Mouse (Mus musculus) thymus, adult 18-20 months (tissue): Measurements from ENCODE around the gene Bbs9.

Experiments
- DNase-seq, 2 experiments: peaks; one replicate each; pipeline ENCODE4 v3.0.0; 2022; ENCODE audit warnings: mixed read lengths in 2 of 2

The Bbs9 gene

DNA sequence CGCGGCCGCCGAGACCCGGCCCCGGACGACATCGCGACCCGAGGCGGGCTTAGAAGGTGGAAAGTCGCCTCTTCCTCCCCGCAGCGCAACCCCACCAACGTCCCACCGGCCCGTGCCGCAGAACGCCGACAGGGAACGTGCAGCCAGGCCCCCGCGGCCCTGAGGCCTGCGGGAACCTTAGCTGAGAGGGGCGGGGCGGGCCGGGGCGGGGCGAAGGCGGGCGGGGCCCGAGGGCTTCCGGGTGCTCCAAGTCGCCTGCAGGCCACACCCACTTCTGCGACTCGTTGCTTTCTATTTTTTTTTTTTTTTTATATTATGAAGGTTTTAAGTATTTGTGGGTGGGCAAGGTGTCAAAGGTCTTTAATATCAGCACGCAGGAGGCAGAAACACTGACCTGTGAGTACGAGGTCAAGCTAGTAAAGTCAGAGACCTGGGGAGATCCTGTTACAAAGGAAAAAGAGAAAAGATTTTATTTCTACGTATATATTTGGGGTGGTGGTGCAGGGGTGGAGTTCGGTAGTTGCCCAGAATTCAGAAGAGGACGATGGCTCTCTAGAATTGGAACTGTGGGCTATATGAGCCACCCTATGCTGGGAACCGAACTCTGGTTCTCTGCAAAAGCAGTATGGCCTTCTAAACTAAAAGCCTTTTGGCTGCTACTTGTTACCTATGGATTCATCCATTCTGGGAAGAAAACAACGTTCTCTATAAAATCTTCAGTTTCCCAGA, 7.2 kb upstream of the Bbs9 start:
- DNase-seq: peak; percentile 41 to 57

GRCm38 (mm10) chr9:22468899-22469259, 6.6 kb upstream of the Bbs9 start:
- DNase-seq: no peak

DNA sequence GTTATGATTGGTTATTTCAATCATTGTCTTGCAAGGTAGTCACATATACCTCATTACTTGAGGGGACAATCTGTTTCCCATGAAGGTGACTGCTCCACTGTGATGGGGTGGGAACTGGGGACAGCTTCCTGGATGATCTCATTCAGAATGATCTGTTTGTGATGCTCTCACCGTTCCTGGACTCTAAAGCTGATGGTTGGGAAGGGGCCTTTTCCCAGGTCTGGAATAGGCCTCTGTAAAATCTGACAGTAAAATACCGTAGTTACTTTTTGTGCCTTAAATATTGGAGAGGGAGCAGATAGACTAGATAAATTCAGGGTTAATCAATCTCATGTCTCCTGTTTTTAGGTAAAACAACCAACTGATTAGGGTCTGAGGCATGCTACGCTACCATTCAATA, 5.9 kb upstream of the Bbs9 start, which contains the start of gene Rp9:
Gene Rp9 (minus strand): TSS at position 101 of the 400 bp plus-strand sequence.
- no peak for DNase-seq

DNA sequence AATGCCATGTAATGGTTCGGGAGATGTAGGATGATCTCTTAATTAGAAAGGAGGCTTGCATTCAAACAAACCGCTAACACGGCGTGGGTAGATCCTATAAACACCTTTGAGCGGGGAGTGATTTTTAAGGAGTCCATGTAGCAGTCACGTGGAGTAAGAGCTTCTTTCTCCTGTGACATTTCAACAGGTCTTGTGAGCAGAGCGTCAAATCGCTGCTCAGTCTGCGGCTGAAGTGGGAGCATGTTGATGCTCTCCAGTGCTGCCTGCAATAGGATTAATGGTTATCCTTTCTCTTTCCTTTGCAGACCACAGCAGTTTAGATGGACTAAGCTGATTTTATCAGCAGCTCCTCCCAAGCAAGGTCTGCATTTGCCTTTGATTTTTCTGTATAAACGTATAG, 750 bp downstream of the Bbs9 start:
- DNase-seq: peak in 1 of 2 experiments; percentile 9

DNA sequence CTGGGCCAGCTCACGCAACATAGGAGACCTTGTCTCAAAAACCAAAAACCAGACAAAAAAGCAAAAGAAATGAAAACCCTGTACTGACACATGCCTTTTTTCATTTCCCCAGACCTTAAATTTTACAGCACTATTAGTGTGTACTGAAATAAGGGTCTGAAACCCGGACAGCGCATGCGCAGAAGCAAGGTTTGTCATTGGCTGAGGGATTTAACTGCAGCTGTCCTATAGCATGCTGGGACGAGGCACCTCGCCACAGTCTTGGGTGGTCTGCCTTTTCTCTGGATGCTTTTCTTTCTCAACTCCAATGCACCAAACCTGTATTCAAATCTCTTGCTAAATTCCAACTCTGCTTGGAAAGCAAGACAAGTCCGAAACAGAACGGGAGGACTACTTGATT, 3.4 kb downstream of the Bbs9 start:
- no peak for DNase-seq

- no peak for DNase-seq
Observed at GRCm38 (mm10) chr9:22483866-22484561, 8.5 kb downstream of the Bbs9 start.

DNA sequence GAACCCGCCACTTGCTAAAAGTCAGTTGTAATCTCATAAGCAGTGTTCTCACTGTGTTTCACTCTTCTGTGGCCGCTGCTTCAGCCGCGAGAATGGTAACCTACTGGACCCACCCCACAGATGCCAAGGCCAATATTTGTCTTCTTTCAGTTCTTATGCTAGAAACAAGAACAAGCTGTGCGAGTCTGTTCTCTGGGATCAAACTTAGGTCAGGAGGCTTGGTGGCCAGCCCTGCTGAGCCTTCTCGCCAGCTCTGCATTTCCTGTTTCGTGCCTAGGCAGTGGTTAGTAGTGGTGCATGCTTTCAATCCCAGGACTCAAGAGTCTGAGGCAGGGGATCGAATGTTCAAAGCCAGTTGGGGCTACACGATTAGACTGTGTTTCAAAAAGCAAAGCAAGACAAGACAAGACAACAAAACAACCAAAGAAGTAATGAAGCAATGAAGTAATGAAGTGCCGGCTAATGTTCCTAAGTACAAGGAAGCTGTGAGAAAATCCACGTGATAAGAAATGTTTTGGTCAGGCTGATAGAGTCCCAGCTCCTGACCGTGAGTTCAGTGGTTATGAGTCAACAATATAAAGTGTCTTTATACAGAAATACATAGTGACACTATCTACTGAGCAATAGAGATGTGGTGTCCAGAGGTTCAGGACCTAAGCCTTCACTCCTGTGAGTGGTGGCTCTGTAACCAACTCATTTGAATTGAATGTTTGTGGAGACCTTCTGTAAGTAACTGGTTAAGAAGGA, 9.2 kb downstream of the Bbs9 start:
- DNase-seq: no peak

- DNase-seq: no peak
Observed at GRCm38 (mm10) chr9:22486211-22486610, 10.7 kb downstream of the Bbs9 start.

DNA sequence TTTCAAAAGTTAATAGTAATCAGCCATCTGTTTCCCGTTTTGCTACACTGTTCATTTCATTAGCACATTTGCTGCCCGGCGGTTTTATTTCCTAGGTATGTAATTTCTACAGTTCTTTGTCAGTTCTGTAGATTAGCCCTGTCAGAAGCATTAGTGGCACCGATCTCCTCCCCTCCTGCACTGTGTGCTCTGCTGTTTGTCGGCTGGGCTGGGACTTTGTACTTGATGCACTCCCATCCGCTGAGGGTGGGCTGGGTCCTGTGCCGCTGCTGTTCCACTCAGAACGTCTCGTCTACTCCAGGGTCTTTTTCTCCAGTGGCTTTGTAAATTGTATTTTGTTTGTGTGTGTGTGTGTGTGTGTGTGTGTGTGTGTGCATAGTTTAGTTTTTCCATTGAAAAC, 13.4 kb downstream of the Bbs9 start:
- DNase-seq: no peak

DNA sequence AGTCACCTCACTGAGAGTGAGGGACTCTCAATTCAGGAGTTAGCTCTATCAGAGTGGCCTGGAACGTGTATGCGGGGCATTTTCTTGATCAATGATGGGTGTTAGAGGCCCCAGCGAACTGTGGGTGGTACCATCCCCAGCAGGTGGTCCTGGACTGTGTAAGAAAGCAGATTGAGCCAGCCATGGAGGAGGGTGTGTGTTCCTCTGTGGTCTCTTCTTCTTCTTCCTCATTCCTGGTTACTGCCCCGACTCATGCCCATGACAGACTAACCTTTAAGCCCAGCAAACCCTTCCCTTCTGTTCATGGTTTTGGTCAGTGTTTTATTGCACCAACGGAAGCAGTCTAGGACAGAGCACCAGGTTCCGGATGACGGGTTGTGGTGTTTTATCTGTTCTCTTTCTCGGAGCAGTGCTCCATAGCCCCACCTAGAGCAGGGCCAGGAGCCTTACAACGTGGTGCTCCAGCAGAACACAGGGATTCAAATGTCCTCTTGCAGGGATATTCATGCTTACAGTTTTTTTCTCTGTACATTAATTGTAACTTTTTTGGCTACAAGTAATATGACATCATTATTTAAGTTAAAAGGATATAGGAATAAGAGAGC, 18.8 kb downstream of the Bbs9 start:
- DNase-seq: no peak

DNA sequence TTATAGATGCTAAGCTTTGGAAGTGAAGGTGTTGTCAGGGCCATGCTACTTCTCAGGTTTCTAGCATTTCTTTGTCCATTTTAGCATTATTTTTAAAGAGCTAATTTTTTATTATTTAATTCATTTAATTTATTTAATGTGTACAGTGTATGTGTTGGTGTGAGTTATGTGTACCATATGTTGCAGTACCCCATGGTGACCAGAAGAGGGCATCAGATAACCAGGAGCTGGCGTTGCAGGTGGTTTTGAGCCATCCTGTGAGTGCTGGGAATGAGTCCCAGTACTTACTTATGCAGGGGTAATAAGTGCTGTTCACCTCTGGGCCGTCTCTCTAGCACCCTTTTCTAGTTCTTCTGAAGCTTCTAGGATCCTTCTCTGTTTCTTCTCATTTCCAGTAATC, 19.6 kb downstream of the Bbs9 start:
- DNase-seq: no peak

DNA sequence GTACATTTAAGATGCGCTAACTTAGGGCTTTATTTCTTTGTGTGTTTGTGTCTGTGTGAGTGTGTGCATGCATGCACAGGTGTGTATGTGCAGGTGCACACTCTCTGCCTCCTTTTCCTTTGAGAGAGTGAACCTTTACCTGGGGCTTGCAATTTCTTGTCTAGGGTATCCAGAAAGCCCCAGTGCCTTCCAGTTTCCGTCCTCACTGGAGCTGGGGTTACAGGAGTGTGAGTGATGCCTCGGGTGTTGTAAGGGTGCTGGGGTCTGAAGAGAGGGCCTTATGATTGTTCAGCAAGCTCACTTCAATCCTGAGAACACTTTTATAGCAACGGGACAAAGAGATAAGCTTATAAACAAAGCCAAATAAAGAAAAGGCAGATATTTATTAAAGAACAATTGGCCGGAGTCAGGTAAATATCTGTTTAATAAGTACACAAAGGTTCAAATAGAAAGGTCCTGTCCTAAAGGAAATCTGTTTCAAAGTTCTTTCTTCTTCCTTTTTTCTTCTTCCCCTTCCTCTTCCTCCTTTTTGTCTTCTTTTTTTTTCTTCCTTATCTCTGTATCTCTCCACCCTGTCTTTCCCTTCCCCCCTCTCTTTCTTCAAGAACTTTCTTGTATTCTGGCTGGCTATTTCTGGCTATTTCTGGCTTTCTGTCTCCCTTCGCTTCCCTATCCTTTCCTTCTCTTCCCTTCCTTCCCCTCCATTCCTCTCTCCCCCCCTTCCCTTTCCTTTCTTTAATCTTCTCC, 21.7 kb downstream of the Bbs9 start:
- DNase-seq: no peak

DNA sequence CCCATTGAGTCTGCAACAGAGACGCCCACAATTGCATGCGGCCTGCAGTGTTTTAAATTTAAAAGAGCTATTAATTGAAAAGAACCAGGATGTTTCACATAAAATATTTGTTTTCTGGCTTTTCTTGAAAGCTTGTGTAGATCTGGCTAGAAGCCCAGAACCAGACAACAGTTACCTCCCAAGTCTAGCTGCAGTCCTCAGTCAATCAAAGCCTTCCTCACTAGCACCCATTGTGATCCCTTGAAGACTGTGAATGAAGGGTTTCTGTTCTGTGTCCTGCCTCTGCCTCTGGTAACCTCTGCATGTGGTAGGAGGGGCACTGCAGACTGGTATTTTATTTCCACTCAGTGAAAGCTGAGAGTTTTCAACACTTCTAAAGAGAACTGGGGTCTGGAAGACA, 27.5 kb downstream of the Bbs9 start:
- DNase-seq: no peak

GRCm38 (mm10) chr9:22503581-22503980, 28.1 kb downstream of the Bbs9 start:
- no peak for DNase-seq

DNA sequence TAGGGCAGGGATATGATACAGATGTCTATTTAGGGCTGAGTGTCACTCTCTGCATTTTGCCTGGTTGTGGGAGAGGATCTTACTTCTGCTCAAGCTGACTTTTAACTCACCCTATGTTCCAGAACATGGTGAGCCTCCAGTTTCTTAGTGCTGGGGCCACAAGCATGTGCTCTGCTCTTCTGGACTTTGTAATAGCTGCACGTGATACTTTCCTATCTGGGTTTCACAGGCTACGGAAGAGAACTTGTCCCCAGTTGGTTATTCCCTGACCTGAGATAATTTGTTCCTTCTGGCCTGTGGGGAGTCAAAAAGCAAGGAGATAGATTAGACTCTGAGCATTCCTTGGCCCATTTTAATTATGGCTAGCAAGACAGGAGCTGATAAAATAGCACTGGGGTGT, 30.1 kb downstream of the Bbs9 start:
- DNase-seq: no peak

GRCm38 (mm10) chr9:22515076-22515475, 39.6 kb downstream of the Bbs9 start:
- no peak for DNase-seq

- DNase-seq: peak in 1 of 2 experiments; percentile 5
Observed at GRCm38 (mm10) chr9:22518394-22519041, 43.0 kb downstream of the Bbs9 start.

GRCm38 (mm10) chr9:22523460-22523859, 47.9 kb downstream of the Bbs9 start:
- DNase-seq: no peak

- DNase-seq: no peak
Observed at GRCm38 (mm10) chr9:22530734-22531489, 55.4 kb downstream of the Bbs9 start.

GRCm38 (mm10) chr9:22532112-22532511, 56.6 kb downstream of the Bbs9 start:
- no peak for DNase-seq

- DNase-seq: no peak
Observed at GRCm38 (mm10) chr9:22532810-22533447, 57.4 kb downstream of the Bbs9 start.
